Mouse (Mus musculus) brain, embryonic 14.5 days (tissue): ENCODE results near the gene Dydc2. TPM values are rescaled to one million over a fixed set of nuclear protein-coding genes. Genes with fewer than 3 reads are reported as not detected.

Source experiments
- DNase-seq: peaks from one replicate; pipeline ENCODE4 v3.0.0-alpha.2; 2011; ENCODE audit warnings: low read depth
- CTCF ChIP-seq: fragments of 200-500 bp; IDR thresholded peaks from 2 replicates; pipeline ENCODE4 v1.5.1; 2012; ENCODE audit warnings: inconsistent platforms, mild to moderate bottlenecking, moderate library complexity, borderline replicate concordance; ENCODE audit not compliant: insufficient read depth, insufficient read length; ENCODE audit errors: extremely low read depth
- POLR2A ChIP-seq: fragments of 200-500 bp; IDR thresholded peaks from 2 replicates; pipeline ENCODE4 v1.6.1; 2012; ENCODE audit warnings: mild to moderate bottlenecking, inconsistent platforms, borderline replicate concordance; ENCODE audit not compliant: poor library complexity, insufficient read depth, insufficient read length, severe bottlenecking; ENCODE audit errors: extremely low read depth
- polyA plus RNA-seq: library from polyadenylated mRNA; depleted of rRNA; stranded (reverse); fragments of >200 nt; gene quantifications from 2 replicates; pipeline ENCODE4 v1.2.3, GENCODE M21; 2012; rRNA removed

The Dydc2 gene
- polyA plus RNA-seq, 1 experiment, result 0.53 TPM

DNA sequence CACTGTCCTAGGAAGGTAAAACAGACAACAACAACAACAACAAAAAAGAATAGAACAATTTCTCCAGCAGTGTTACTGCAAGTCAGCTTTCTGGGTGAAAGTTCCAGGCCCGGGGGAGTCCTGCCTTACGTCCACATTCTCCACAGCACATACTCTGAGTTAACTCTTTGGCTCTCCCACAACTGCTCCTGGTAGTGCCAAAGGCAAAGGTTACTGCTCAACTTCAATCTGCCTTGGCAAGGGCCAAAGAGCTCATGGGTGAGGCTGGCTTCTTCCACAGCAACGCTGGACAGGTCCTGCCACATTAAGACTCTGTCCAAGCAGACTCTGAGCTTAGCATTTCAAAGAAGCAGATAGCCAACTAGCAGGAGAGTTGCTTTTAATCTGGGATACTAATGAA lies 57.1 kb downstream of the Dydc2 start:
- DNase-seq, result no peak
- TF ChIP-seq POLR2A (no peak), CTCF (no peak)

DNA sequence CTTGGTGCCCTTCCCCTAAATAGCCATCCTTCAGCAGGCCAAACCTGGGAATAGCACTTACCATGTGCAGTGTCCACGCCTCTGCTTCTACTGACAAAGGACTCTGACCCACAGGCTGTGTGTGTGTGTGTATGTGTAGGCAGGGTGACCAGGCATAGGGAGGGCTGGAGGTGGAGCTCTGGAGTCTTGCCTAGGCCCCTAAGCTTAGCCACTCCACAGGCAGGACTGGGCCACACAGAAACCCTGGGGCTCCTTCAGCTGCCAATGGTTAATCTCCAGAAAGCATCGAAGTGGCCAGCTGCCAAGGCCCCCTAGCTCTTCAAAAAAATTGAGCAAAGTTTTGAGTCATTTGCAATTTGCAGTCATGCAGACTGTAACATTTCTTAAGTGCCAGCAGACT lies 60.9 kb downstream of the Dydc2 start:
- DNase-seq, result peak; percentile 15
- no peak for TF ChIP-seq CTCF
- TF ChIP-seq POLR2A, result no peak

DNA sequence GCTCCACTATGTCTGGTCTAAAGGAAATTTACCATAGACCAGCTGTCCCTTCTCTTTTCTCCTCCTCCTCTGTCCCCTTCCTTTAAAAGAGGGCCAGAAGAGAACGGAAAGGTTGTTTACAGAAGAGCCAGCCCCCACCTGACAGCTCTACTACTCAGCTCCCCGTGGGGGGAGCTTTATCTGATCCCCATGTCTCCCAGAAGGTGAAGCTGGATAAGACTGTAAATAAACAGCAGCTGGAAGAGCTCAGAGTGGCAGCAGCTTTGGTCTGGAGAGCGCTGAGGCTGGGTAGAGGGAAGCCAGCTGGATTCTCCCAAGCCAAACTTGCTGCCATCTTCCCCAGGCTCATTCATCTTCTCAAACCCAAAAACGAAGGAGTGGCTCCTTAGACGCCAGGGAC lies 61.4 kb downstream of the Dydc2 start:
- no peak for TF ChIP-seq CTCF
- TF ChIP-seq POLR2A, result no peak
- DNase-seq, result no peak

DNA sequence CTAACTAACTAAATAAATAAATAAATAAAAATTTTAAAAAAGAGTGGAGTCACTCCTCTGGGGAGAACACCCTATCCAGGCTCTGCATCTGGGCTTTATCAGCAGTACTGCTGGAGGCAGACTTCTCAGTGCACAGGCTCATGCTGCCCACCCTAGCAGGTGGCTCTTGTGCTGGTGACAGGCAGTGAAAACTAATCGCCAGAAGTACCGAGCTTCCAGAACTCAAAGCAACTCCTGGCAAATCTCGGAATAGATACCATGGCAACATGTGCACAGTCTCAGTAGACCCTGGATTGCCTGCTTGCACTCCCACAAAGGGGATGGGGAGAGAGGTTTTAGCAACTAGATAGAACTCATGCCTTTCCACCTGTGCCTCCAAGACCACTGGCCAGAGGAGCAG lies 62.1 kb downstream of the Dydc2 start:
- DNase-seq, result no peak

DNA sequence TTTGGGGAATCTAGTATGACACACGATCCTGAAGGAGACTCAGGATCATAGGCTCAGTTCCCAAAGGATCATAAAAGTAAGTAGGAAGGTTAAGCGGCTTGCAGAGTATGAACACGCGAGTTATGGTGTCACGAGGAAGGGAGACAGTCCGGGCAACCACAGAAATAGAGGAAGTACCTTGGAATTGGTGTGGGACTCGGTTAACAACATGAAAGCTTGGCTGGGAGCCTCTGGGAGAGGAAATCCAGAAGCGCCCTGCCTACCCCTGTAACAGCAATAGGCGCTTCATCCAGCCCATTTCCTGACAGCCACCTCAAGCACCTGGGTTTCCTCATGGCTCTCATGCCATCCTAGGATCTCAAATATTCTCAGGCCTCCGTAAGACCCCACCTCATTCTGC lies 62.7 kb downstream of the Dydc2 start:
- TF ChIP-seq CTCF (no peak), POLR2A (no peak)
- no peak for DNase-seq

More for the DNA sequence above, 62.1 kb downstream of the Dydc2 start:
- no peak for TF ChIP-seq POLR2A
- TF ChIP-seq CTCF, result no peak

DNA sequence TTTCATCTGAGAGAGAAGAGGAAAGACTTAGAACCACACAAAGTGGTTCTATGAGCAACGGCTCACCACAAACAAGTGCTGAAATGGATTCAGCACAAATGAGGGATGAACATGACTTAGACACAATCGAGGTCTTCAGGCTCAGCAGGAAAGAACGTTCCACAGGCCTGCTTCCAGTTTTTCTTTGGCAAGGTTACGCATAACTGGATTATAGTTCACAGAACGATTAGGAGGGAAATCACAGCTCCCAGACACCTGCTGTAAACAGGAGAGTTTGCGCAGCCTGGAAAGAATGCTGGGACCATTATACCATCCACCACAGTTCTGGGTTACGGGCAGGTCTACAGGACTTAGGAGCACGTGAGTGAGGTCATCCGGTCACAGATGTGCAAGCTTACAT lies 63.3 kb downstream of the Dydc2 start:
- no peak for TF ChIP-seq CTCF
- no peak for TF ChIP-seq POLR2A
- DNase-seq, result no peak

DNA sequence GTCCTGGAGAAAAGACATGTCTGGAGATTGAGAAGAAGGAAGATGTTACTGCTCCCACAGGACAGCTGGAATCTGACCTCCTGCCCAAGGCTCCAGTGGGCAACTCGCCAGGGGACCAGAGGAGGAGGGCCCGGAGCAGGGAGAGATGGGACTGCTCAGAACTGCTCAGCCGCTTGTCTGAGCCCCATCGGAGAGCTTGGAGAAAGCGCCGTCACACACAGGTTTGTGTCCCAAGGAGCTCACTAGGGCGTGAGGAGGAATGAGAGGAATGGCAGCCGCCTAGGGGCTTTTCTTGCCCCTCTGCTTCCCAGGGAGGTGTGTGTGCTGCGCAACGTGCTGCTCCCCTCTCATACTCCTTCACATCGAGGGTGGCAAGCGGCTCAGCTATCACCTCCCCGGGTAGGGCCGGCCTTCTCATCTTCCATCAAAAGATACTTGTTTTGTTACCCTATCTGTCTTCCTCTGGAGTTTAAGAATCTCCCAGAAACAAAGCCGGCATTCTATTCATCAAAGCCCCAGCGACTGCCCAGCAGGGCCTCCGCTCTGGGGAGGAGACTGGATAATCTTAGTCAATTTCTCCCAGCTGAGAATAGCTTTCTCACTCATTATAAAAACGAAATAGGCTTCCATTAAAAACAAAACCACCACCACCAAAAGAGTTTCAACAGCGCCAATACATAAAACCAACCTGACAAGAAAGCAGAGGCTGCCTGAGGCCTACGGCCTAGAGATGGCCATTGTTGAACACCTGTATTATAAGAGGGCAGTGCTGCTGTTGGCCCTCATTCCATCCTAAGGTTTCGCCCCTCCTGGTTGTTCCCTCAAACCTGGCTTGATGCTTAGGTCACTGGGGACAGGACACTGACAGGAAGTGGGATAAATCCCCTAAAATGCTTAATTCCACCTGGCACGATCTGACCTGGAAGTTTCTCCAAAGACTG lies 64.5 kb downstream of the Dydc2 start:
- no peak for TF ChIP-seq CTCF
- DNase-seq, result peak; percentile 33

DNA sequence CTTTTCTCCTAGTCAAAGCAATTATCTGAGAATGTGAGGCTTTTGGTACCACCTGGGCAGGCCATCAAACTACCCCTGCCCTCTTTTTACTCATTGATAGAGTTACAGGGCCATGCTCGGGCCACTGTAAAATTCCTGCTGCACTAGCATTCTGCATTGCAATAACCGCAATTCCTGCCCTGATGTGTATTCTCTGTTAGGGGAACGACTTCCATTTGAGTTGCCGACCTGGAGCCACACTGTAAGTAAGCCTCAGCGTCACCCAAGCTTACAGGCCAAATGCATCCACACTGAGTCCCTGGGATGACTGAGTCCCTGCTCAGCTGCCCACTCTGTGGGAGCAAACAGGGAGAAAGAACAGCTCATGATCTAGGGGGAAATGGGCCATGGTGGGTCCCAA lies 67.4 kb downstream of the Dydc2 start:
- TF ChIP-seq POLR2A, result no peak
- no peak for TF ChIP-seq CTCF
- DNase-seq, result no peak

DNA sequence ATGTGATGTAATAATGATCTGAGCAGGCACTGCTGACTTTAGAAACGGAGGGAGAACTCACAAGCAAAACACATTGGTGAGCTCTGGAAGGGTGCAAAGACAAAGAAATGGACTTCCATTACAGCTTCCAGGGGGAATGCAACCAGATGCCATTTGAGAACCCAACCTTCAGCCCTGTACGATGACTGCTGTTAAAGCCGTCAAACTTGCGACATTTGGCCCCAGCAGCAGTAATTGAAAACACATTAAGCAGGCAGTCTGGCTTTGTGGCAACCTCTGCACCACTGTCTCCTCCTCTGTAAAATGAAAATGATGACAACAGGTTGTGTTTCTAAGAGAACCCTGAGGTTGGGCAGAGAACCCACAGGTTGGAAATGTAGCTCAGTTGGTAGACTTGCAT lies 68.2 kb downstream of the Dydc2 start:
- DNase-seq, result no peak

DNA sequence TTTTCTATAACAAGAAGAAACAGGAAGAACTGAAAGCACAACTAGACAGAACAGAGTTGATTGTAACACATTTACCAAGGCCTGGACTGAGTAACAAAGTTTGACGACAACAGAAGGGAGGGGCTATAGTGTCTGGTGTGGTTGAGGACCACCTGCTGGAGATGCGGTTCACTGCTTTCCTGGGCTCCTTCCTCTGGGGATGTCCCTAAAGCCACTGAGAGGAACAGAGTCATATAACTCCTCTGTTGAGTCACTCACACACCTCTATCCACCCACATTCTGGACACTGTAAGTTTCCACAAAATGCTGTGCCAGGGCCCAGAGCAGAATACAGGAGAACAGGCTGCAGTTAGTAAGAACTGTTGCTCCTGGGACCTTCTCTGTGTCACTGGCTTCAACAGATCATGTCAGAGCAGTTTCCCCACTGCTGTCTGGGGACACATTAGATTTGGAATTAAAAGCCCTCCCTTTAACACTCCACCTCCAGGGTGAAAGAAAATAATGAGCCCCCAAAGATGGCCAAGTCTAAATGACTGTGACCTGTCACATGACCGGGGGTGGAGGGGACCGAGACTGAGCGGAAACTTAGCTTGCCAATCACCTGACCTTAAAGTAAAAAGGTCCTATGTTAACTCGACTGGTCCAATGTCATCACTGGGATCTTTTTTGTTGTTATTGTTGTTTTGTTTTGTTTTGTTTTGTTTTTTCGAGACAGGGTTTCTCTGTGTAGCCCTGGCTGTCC lies 68.9 kb downstream of the Dydc2 start:
- DNase-seq, result no peak

More for the DNA sequence above, 68.2 kb downstream of the Dydc2 start:
- TF ChIP-seq POLR2A, result no peak
- no peak for TF ChIP-seq CTCF

More for the DNA sequence above, 68.9 kb downstream of the Dydc2 start:
- TF ChIP-seq CTCF, result no peak
- TF ChIP-seq POLR2A, result no peak

Other genes with a start within 250 kb of the Dydc2 start
- gene Sh2d4b, start 175.9 kb downstream of the Dydc2 start, polyA plus RNA-seq, result 2.2 and 4.1 TPM in 2 replicates
- gene Tspan14, start 102.4 kb downstream of the Dydc2 start, polyA plus RNA-seq, result 87.7 and 95.4 TPM in 2 replicates
- gene Fam213a, start 55.4 kb downstream of the Dydc2 start, polyA plus RNA-seq, result 26.4 and 43.9 TPM in 2 replicates
- gene Dydc1, start 3.7 kb upstream of the Dydc2 start, polyA plus RNA-seq, result 0.11 TPM in 1 of 2 replicates, not detected in the other
- gene Mat1a, start 35.8 kb upstream of the Dydc2 start, polyA plus RNA-seq, result 0.16 TPM in 1 of 2 replicates, not detected in the other
- not detected in 2 replicates for gene Sftpa1, start 62.6 kb upstream of the Dydc2 start, polyA plus RNA-seq
- not detected in 2 replicates for gene Mbl1, start 82.2 kb upstream of the Dydc2 start, polyA plus RNA-seq
- gene Sftpd, start 115.9 kb upstream of the Dydc2 start, polyA plus RNA-seq, result not detected in 2 replicates
- 0.21 and 0.26 TPM in 2 replicates for gene Gm2832, start 209.6 kb upstream of the Dydc2 start, polyA plus RNA-seq